Mouse (Mus musculus) embryonic fibroblast, embryonic 13.5 days (primary cell): ENCODE measurements around the gene Klhl26.

Source experiments
- CTCF ChIP-seq: IDR thresholded peaks from 2 replicates; pipeline ENCODE4 v1.5.1; 2011; ENCODE audit warnings: mild to moderate bottlenecking, control low read depth, low read length, moderate library complexity, borderline replicate concordance; ENCODE audit not compliant: insufficient read depth
- POLR2A ChIP-seq: IDR thresholded peaks from 2 replicates; pipeline ENCODE4 v1.6.1; 2011; ENCODE audit warnings: low read depth, mild to moderate bottlenecking, control low read depth, low read length, moderate library complexity

GRCm38 (mm10) chr8:70495771-70496062, 18.9 kb upstream of the Klhl26 start:
- TF ChIP-seq POLR2A (0 out of 2 replicates have a peak, but pooled peaks have one; percentile 26), CTCF (no peak)
